Mouse (Mus musculus) neural tube, embryonic 13.5 days (tissue): ENCODE results near the gene Btbd9. TPM values are rescaled to one million over a fixed set of nuclear protein-coding genes. Genes with fewer than 3 reads are reported as not detected.

Experiments
- ATAC-seq: fragments of 200-750 bp; cut with Nextera tagmentation; 2 replicates; pipeline ENCODE4 v1.8.0; 2017; ENCODE audit warnings: low read depth, mild to moderate bottlenecking, moderate TSS enrichment, moderate library complexity
- H3K27ac ChIP-seq: fragments of 300-500 bp; sonication (generic); replicated peaks from 2 replicates; pipeline ENCODE4 v1.5.1; 2015; ENCODE audit warnings: moderate library complexity, mild to moderate bottlenecking, inconsistent platforms
- H3K27me3 ChIP-seq: fragments of 300-500 bp; sonication (generic); 2 replicates; pipeline ENCODE4 v1.6.1; 2015; ENCODE audit warnings: mild to moderate bottlenecking, inconsistent platforms
- H3K36me3 ChIP-seq: fragments of 300-500 bp; sonication (generic); 2 replicates; pipeline ENCODE4 v1.6.1; 2015; ENCODE audit warnings: mild to moderate bottlenecking, inconsistent platforms
- H3K4me1 ChIP-seq: fragments of 300-500 bp; sonication (generic); replicated peaks from 2 replicates; pipeline ENCODE4 v1.6.1; 2015; ENCODE audit warnings: inconsistent platforms
- H3K4me2 ChIP-seq: fragments of 300-500 bp; sonication (generic); 2 replicates; pipeline ENCODE4 v1.6.1; 2015; ENCODE audit warnings: inconsistent platforms, mild to moderate bottlenecking, moderate library complexity
- H3K4me3 ChIP-seq: fragments of 300-500 bp; sonication (generic); 2 replicates; pipeline ENCODE4 v1.5.1; 2015; ENCODE audit warnings: mild to moderate bottlenecking, inconsistent platforms
- H3K9ac ChIP-seq: fragments of 300-500 bp; sonication (generic); 2 replicates; pipeline ENCODE4 v1.6.1; 2015; ENCODE audit warnings: moderate library complexity, mild to moderate bottlenecking, inconsistent platforms
- H3K9me3 ChIP-seq: fragments of 300-500 bp; sonication (generic); 2 replicates; pipeline ENCODE4 v1.6.1; 2016; ENCODE audit warnings: inconsistent platforms
- WGBS: fragments of 180-500 bp; shearing (Covaris S2); methylation state at CpG from one replicate; pipeline ENCODE4 v1.1.7; 2015; 5-methylcytosine and 5-hydroxymethylcytosine counted together
- polyA plus RNA-seq: library from polyadenylated mRNA; unstranded; fragments of >200 nt; fragmentation: Nextera tagmentation; extraction: Ambion mirVana; gene quantifications from 2 replicates; pipeline ENCODE4 v1.2.1, GENCODE M21; 2015

Gene Btbd9
- polyA plus RNA-seq, 1 experiment from 2014 or later: 122 TPM

GRCm38 (mm10) chr17:30333136-30333535 is 243.2 kb downstream of the Btbd9 start:
- Histone ChIP-seq H3K4me3 (no peak overlapping the region), H3K36me3 (no peaks in the 10 kb centered on the region), H3K4me2 (no peak overlapping the region), H3K27me3 (no peaks in the 10 kb centered on the region), H3K27ac (no peak overlapping the region), H3K9ac (no peak overlapping the region), H3K4me1 (peaks cover 14% of the 10 kb centered on the region), H3K9me3 (no peaks in the 10 kb centered on the region)
- no peak for ATAC-seq
- 87% methylated on average over 4 of the region's 4 CpGs for WGBS

GRCm38 (mm10) chr17:30331380-30331779 is 244.9 kb downstream of the Btbd9 start:
- 76% methylated on average over 6 of the region's 6 CpGs for WGBS
- Histone ChIP-seq H3K36me3 (no peaks in the 10 kb centered on the region), H3K27me3 (no peaks in the 10 kb centered on the region), H3K4me3 (no peak overlapping the region), H3K9me3 (no peaks in the 10 kb centered on the region), H3K4me1 (peaks cover 7% of the 10 kb centered on the region; the same call in 1 of the 2 replicates), H3K27ac (no peak overlapping the region), H3K4me2 (no peak overlapping the region), H3K9ac (no peak overlapping the region)
- ATAC-seq: no peak

GRCm38 (mm10) chr17:30329531-30329930 is 246.8 kb downstream of the Btbd9 start:
- Histone ChIP-seq H3K9ac (no peak overlapping the region), H3K4me3 (no peak overlapping the region), H3K4me1 (no peaks in the 10 kb centered on the region; the same call in 1 of the 2 replicates), H3K36me3 (no peaks in the 10 kb centered on the region), H3K4me2 (no peak overlapping the region), H3K9me3 (no peaks in the 10 kb centered on the region), H3K27ac (no peak overlapping the region), H3K27me3 (no peaks in the 10 kb centered on the region)
- ATAC-seq: no peak
- WGBS: 85% methylated on average over 2 of the region's 2 CpGs

GRCm38 (mm10) chr17:30328924-30329323 is 247.4 kb downstream of the Btbd9 start:
- Histone ChIP-seq H3K9me3 (no peaks in the 10 kb centered on the region), H3K27me3 (no peaks in the 10 kb centered on the region), H3K4me1 (no peaks in the 10 kb centered on the region), H3K27ac (no peak overlapping the region), H3K9ac (no peak overlapping the region), H3K4me2 (no peak overlapping the region), H3K36me3 (no peaks in the 10 kb centered on the region), H3K4me3 (no peak overlapping the region)
- ATAC-seq: no peak
- WGBS: 55% methylated on average over 5 of the region's 5 CpGs

- 94% methylated on average over 1 of the region's 1 CpGs for WGBS
Observed at GRCm38 (mm10) chr17:30326906-30327305, 249.4 kb downstream of the Btbd9 start.

GRCm38 (mm10) chr17:30320301-30320700 is 256.0 kb downstream of the Btbd9 start:
- WGBS: 85% methylated on average over 1 of the region's 1 CpGs
- no peak for ATAC-seq

More at GRCm38 (mm10) chr17:30326906-30327305, 249.4 kb downstream of the Btbd9 start:
- Histone ChIP-seq H3K4me3 (no peak overlapping the region), H3K4me2 (no peak overlapping the region), H3K9me3 (no peaks in the 10 kb centered on the region), H3K27ac (no peak overlapping the region), H3K27me3 (no peaks in the 10 kb centered on the region), H3K4me1 (no peaks in the 10 kb centered on the region), H3K36me3 (no peaks in the 10 kb centered on the region), H3K9ac (no peak overlapping the region)
- ATAC-seq: no peak

GRCm38 (mm10) chr17:30312688-30313087 is 263.6 kb downstream of the Btbd9 start:
- Histone ChIP-seq H3K4me2 (no peak overlapping the region), H3K4me1 (peaks cover 44% of the 10 kb centered on the region), H3K27ac (peak overlapping the region; percentile 15; the same call in 1 of the 2 replicates), H3K27me3 (no peaks in the 10 kb centered on the region), H3K9ac (no peak overlapping the region), H3K36me3 (no peaks in the 10 kb centered on the region), H3K9me3 (no peaks in the 10 kb centered on the region), H3K4me3 (no peak overlapping the region)
- no peak for ATAC-seq
- WGBS: 66% methylated on average over 4 of the region's 4 CpGs

More at GRCm38 (mm10) chr17:30320301-30320700, 256.0 kb downstream of the Btbd9 start:
- H3K27me3 ChIP-seq: no peaks in the 10 kb centered on the region
- peaks cover 12% of the 10 kb centered on the region for H3K4me1 ChIP-seq
- no peak overlapping the region for H3K4me2 ChIP-seq
- no peak overlapping the region for H3K27ac ChIP-seq
- H3K9ac ChIP-seq: no peak overlapping the region
- no peaks in the 10 kb centered on the region for H3K36me3 ChIP-seq
- H3K4me3 ChIP-seq: no peak overlapping the region
- no peaks in the 10 kb centered on the region for H3K9me3 ChIP-seq

GRCm38 (mm10) chr17:30309627-30310026 is 266.7 kb downstream of the Btbd9 start:
- H3K9ac ChIP-seq: no peak overlapping the region
- H3K36me3 ChIP-seq: no peaks in the 10 kb centered on the region
- ATAC-seq: no peak
- no peak overlapping the region for H3K4me2 ChIP-seq
- 59% methylated on average over 4 of the region's 4 CpGs for WGBS
- H3K4me1 ChIP-seq: peaks cover 62% of the 10 kb centered on the region
- 0 out of 2 replicates have a peak overlapping the region, but pooled peaks have one; percentile 38 for H3K27ac ChIP-seq
- no peak overlapping the region for H3K4me3 ChIP-seq
- no peaks in the 10 kb centered on the region for H3K27me3 ChIP-seq
- H3K9me3 ChIP-seq: no peaks in the 10 kb centered on the region

- H3K4me2 ChIP-seq: no peak overlapping the region
- WGBS: 82% methylated on average over 4 of the region's 4 CpGs
- H3K4me3 ChIP-seq: no peak overlapping the region
- H3K4me1 ChIP-seq: peaks cover 62% of the 10 kb centered on the region
- H3K9ac ChIP-seq: no peak overlapping the region; the same call in 1 of the 2 replicates
- H3K36me3 ChIP-seq: no peaks in the 10 kb centered on the region
- no peak for ATAC-seq
- H3K9me3 ChIP-seq: no peaks in the 10 kb centered on the region
- peak overlapping the region; percentile 38; the same call in 1 of the 2 replicates for H3K27ac ChIP-seq
- no peaks in the 10 kb centered on the region for H3K27me3 ChIP-seq
Observed at GRCm38 (mm10) chr17:30308889-30309288, 267.4 kb downstream of the Btbd9 start.

GRCm38 (mm10) chr17:30308317-30308716 is 268.0 kb downstream of the Btbd9 start:
- no peaks in the 10 kb centered on the region for H3K36me3 ChIP-seq
- ATAC-seq: no peak
- WGBS: 87% methylated on average over 13 of the region's 13 CpGs
- H3K4me2 ChIP-seq: no peak overlapping the region
- peak overlapping the region; percentile 38; the same call in 1 of the 2 replicates for H3K27ac ChIP-seq
- H3K4me3 ChIP-seq: no peak overlapping the region
- H3K27me3 ChIP-seq: no peaks in the 10 kb centered on the region
- no peak overlapping the region for H3K9ac ChIP-seq
- H3K9me3 ChIP-seq: no peaks in the 10 kb centered on the region
- H3K4me1 ChIP-seq: peaks cover 60% of the 10 kb centered on the region

- no peaks in the 10 kb centered on the region for H3K9me3 ChIP-seq
- H3K4me3 ChIP-seq: no peak overlapping the region
- H3K27ac ChIP-seq: peak overlapping the region; percentile 55
- H3K36me3 ChIP-seq: no peaks in the 10 kb centered on the region
- H3K9ac ChIP-seq: no peak overlapping the region
- H3K27me3 ChIP-seq: no peaks in the 10 kb centered on the region
- ATAC-seq: no peak
- H3K4me1 ChIP-seq: peaks cover 49% of the 10 kb centered on the region
- 65% methylated on average over 10 of the region's 10 CpGs for WGBS
- H3K4me2 ChIP-seq: no peak overlapping the region
Observed at GRCm38 (mm10) chr17:30307168-30307567, 269.1 kb downstream of the Btbd9 start.

GRCm38 (mm10) chr17:30304766-30305165 is 271.5 kb downstream of the Btbd9 start:
- Histone ChIP-seq H3K4me3 (no peak overlapping the region), H3K27me3 (no peaks in the 10 kb centered on the region), H3K9me3 (no peaks in the 10 kb centered on the region), H3K27ac (0 out of 2 replicates have a peak overlapping the region, but pooled peaks have one; percentile 49), H3K9ac (0 out of 2 replicates have a peak overlapping the region, but pooled peaks have one; percentile 1), H3K4me1 (peaks cover 54% of the 10 kb centered on the region), H3K4me2 (no peak overlapping the region), H3K36me3 (no peaks in the 10 kb centered on the region)
- ATAC-seq: no peak
- 77% methylated on average over 2 of the region's 2 CpGs for WGBS

GRCm38 (mm10) chr17:30301338-30301737 is 274.9 kb downstream of the Btbd9 start:
- no peak overlapping the region for H3K4me3 ChIP-seq
- 0 out of 2 replicates have a peak overlapping the region, but pooled peaks have one; percentile 18 for H3K27ac ChIP-seq
- H3K9ac ChIP-seq: no peak overlapping the region
- no peaks in the 10 kb centered on the region for H3K27me3 ChIP-seq
- 47% methylated on average over 2 of the region's 2 CpGs for WGBS
- H3K36me3 ChIP-seq: 0 out of 2 replicates have a peak, but pooled peaks cover 6% of the 10 kb centered on the region
- H3K4me1 ChIP-seq: peaks cover 38% of the 10 kb centered on the region
- ATAC-seq: no peak
- no peaks in the 10 kb centered on the region for H3K9me3 ChIP-seq
- no peak overlapping the region for H3K4me2 ChIP-seq
